Mouse (Mus musculus) forebrain, embryonic 11.5 days (tissue): Measurements from ENCODE around the gene Gm42417. TPM values are rescaled to one million over a fixed set of nuclear protein-coding genes. Genes with fewer than 3 reads are reported as not detected.

Source experiments
- ATAC-seq: fragments of 200-750 bp; cut with Nextera tagmentation; replicated peaks from 2 replicates; pipeline ENCODE4 v1.8.0; 2017; ENCODE audit warnings: moderate TSS enrichment; ENCODE audit not compliant: low FRiP score
- DNase-seq: peaks from one replicate; pipeline ENCODE4 v3.0.0-alpha.2; 2017; ENCODE audit warnings: low spot score
- H3K27ac ChIP-seq: fragments of 300-500 bp; sonication (generic); 2 replicates; pipeline ENCODE4 v1.5.1; 2014; ENCODE audit warnings: low read depth, low read length
- H3K27me3 ChIP-seq: fragments of 300-500 bp; sonication (generic); 2 replicates; pipeline ENCODE4 v1.6.1; 2014; ENCODE audit warnings: mild to moderate bottlenecking, low read length, mixed read lengths; ENCODE audit not compliant: control insufficient read depth, insufficient read depth
- H3K36me3 ChIP-seq: fragments of 300-500 bp; sonication (generic); 2 replicates; pipeline ENCODE4 v1.6.1; 2014; ENCODE audit warnings: mild to moderate bottlenecking, low read length, moderate library complexity, mixed read lengths; ENCODE audit not compliant: control insufficient read depth, insufficient read depth
- H3K4me1 ChIP-seq: fragments of 300-500 bp; sonication (generic); replicated peaks from 2 replicates; pipeline ENCODE4 v1.6.1; 2014; ENCODE audit warnings: low read length, mixed read lengths; ENCODE audit not compliant: control insufficient read depth, insufficient read depth
- H3K4me2 ChIP-seq: fragments of 300-500 bp; sonication (generic); 2 replicates; pipeline ENCODE4 v1.6.1; 2014; ENCODE audit warnings: low read depth, mild to moderate bottlenecking, low read length, moderate library complexity, mixed read lengths; ENCODE audit not compliant: severe bottlenecking
- H3K4me3 ChIP-seq: fragments of 300-500 bp; sonication (generic); 2 replicates; pipeline ENCODE4 v1.5.1; 2014; ENCODE audit warnings: low read depth, low read length
- H3K9ac ChIP-seq: fragments of 300-500 bp; sonication (generic); 2 replicates; pipeline ENCODE4 v1.6.1; 2014; ENCODE audit warnings: low read length
- H3K9me3 ChIP-seq: fragments of 300-500 bp; sonication (generic); 2 replicates; pipeline ENCODE4 v1.6.1; 2016; ENCODE audit warnings: low read length, mixed read lengths; ENCODE audit not compliant: control insufficient read depth
- WGBS: fragments of 180-500 bp; shearing (Covaris S2); extraction: QIAGEN DNeasy Blood & Tissue Kit; methylation state at CpG from one replicate; pipeline ENCODE4 v1.1.7; 2014; 5-methylcytosine and 5-hydroxymethylcytosine counted together
- polyA plus RNA-seq: library from polyadenylated mRNA; unstranded; fragments of >200 nt; fragmentation: Nextera tagmentation; extraction: Ambion mirVana; gene quantifications from 2 replicates; pipeline ENCODE4 v1.2.1, GENCODE M21; 2014

The Gm42417 gene
- polyA plus RNA-seq, 1 experiment from 2014 or later = not detected

- Histone ChIP-seq H3K9ac (no peak overlapping the region), H3K4me3 (no peak overlapping the region), H3K4me2 (no peak overlapping the region), H3K27ac (no peak overlapping the region), H3K4me1 (no peaks in the 10 kb centered on the region), H3K27me3 (no peaks in the 10 kb centered on the region), H3K36me3 (no peaks in the 10 kb centered on the region), H3K9me3 (no peaks in the 10 kb centered on the region)
- ATAC-seq = no peak
- WGBS = 55% methylated on average over 7 of the region's 7 CpGs
- DNase-seq = no peak
Measured at GRCm38 (mm10) chr1:36569694-36570276, 30.6 kb upstream of the Gm42417 start.

GRCm38 (mm10) chr1:36568776-36569175 lies 29.5 kb upstream of the Gm42417 start:
- Histone ChIP-seq H3K4me2 (no peak overlapping the region), H3K9me3 (no peaks in the 10 kb centered on the region), H3K4me3 (no peak overlapping the region), H3K9ac (no peak overlapping the region), H3K27ac (no peak overlapping the region), H3K36me3 (no peaks in the 10 kb centered on the region), H3K27me3 (no peaks in the 10 kb centered on the region), H3K4me1 (no peaks in the 10 kb centered on the region)
- WGBS = 75% methylated on average over 4 of the region's 4 CpGs
- no peak for ATAC-seq
- no peak for DNase-seq

- Histone ChIP-seq H3K27ac (no peak overlapping the region), H3K9ac (no peak overlapping the region), H3K4me1 (no peaks in the 10 kb centered on the region), H3K4me3 (no peak overlapping the region), H3K27me3 (no peaks in the 10 kb centered on the region), H3K9me3 (no peaks in the 10 kb centered on the region), H3K4me2 (no peak overlapping the region), H3K36me3 (no peaks in the 10 kb centered on the region)
- no peak for ATAC-seq
- 44% methylated on average over 21 of the region's 21 CpGs for WGBS
- DNase-seq = no peak
Measured at GRCm38 (mm10) chr1:36567818-36568603, 28.8 kb upstream of the Gm42417 start.

- H3K4me1 ChIP-seq = no peaks in the 10 kb centered on the region
- H3K9ac ChIP-seq = no peak overlapping the region
- no peaks in the 10 kb centered on the region for H3K9me3 ChIP-seq
- H3K4me2 ChIP-seq = no peak overlapping the region
- no peak overlapping the region for H3K4me3 ChIP-seq
- ATAC-seq (no peak), DNase-seq (no peak)
- no peaks in the 10 kb centered on the region for H3K27me3 ChIP-seq
- 8% methylated on average over 2 of the region's 2 CpGs for WGBS
- no peaks in the 10 kb centered on the region for H3K36me3 ChIP-seq
- no peak overlapping the region for H3K27ac ChIP-seq
Measured at GRCm38 (mm10) chr1:36566425-36566824, 27.2 kb upstream of the Gm42417 start.

GRCm38 (mm10) chr1:36564101-36564500 lies 24.9 kb upstream of the Gm42417 start:
- peaks cover under 1% of the 10 kb centered on the region for H3K4me1 ChIP-seq

GRCm38 (mm10) chr1:36563632-36564031 lies 24.4 kb upstream of the Gm42417 start:
- DNase-seq = no peak
- Histone ChIP-seq H3K4me3 (no peak overlapping the region), H3K36me3 (no peaks in the 10 kb centered on the region), H3K4me1 (peaks cover 5% of the 10 kb centered on the region), H3K9ac (no peak overlapping the region), H3K27me3 (no peaks in the 10 kb centered on the region; the same call in 1 of the 2 replicates), H3K9me3 (no peaks in the 10 kb centered on the region), H3K4me2 (no peak overlapping the region), H3K27ac (no peak overlapping the region)
- no peak for ATAC-seq
- 76% methylated on average over 4 of the region's 4 CpGs for WGBS

More at GRCm38 (mm10) chr1:36564101-36564500, 24.9 kb upstream of the Gm42417 start:
- Histone ChIP-seq H3K9ac (no peak overlapping the region), H3K36me3 (no peaks in the 10 kb centered on the region), H3K4me2 (no peak overlapping the region), H3K27ac (no peak overlapping the region), H3K27me3 (no peaks in the 10 kb centered on the region), H3K9me3 (no peaks in the 10 kb centered on the region), H3K4me3 (no peak overlapping the region)
- DNase-seq (no peak), ATAC-seq (no peak)
- 82% methylated on average over 6 of the region's 6 CpGs for WGBS

- ATAC-seq (no peak), DNase-seq (no peak)
- Histone ChIP-seq H3K9me3 (no peaks in the 10 kb centered on the region), H3K9ac (no peak overlapping the region), H3K4me3 (no peak overlapping the region), H3K4me1 (peaks cover 7% of the 10 kb centered on the region), H3K27me3 (no peaks in the 10 kb centered on the region; the same call in 1 of the 2 replicates), H3K27ac (no peak overlapping the region), H3K36me3 (no peaks in the 10 kb centered on the region), H3K4me2 (no peak overlapping the region)
- WGBS = 82% methylated on average over 2 of the region's 2 CpGs
Measured at GRCm38 (mm10) chr1:36563197-36563596, 24.0 kb upstream of the Gm42417 start.

- ATAC-seq = no peak
- WGBS = 77% methylated on average over 4 of the region's 4 CpGs
- H3K27me3 ChIP-seq = no peaks in the 10 kb centered on the region; the same call in 1 of the 2 replicates
Measured at GRCm38 (mm10) chr1:36562388-36562787, 23.2 kb upstream of the Gm42417 start.

More at GRCm38 (mm10) chr1:36562388-36562787, 23.2 kb upstream of the Gm42417 start:
- no peak overlapping the region for H3K4me3 ChIP-seq
- no peak overlapping the region for H3K9ac ChIP-seq
- no peak overlapping the region for H3K4me2 ChIP-seq
- H3K4me1 ChIP-seq = peaks cover 7% of the 10 kb centered on the region
- no peaks in the 10 kb centered on the region for H3K36me3 ChIP-seq
- DNase-seq = no peak
- H3K27ac ChIP-seq = no peak overlapping the region
- H3K9me3 ChIP-seq = no peaks in the 10 kb centered on the region
